Mouse (Mus musculus): ENCODE data around the gene Sgf29. TPM values are rescaled to one million over a fixed set of nuclear protein-coding genes. Genes with fewer than 3 reads are reported as not detected.

The Sgf29 gene
- polyA plus RNA-seq, 1 experiment from 2014 or later = 61.3 TPM

GRCm38 (mm10) chr7:126696886-126697285 is 47.8 kb downstream of the Sgf29 start:
- DNase-seq = no peak

GRCm38 (mm10) chr7:126697838-126698237 is 48.7 kb downstream of the Sgf29 start:
- DNase-seq (no peak), ATAC-seq (ENCODE audit: insufficient read depth) (no peak)
- 91% methylated on average over 8 of the region's 8 CpGs for WGBS
- no peak overlapping the region for H3K9ac ChIP-seq
- TF ChIP-seq CTCF (IDR thresholded peaks at IDR 0.05; ENCODE audit: low read depth) = no peak
- 0 out of 2 replicates have a peak, but pooled peaks cover 3% of the 10 kb centered on the region for H3K27me3 ChIP-seq (ENCODE audit: insufficient read depth, low read length)
- H3K4me2 ChIP-seq = no peak overlapping the region
- no peak overlapping the region for H3K4me3 ChIP-seq (ENCODE audit: low read depth, low read length)
- H3K4me1 ChIP-seq (ENCODE audit: insufficient read depth) = peaks cover 8% of the 10 kb centered on the region
- no peaks in the 10 kb centered on the region for H3K9me3 ChIP-seq (ENCODE audit: low read depth, low read length)
- H3K27ac ChIP-seq (ENCODE audit: low read depth) = no peak overlapping the region
- H3K36me3 ChIP-seq (ENCODE audit: insufficient read depth) = peaks cover under 1% of the 10 kb centered on the region; the same call in 1 of the 2 replicates

More at GRCm38 (mm10) chr7:126696886-126697285, 47.8 kb downstream of the Sgf29 start:
- no peak for TF ChIP-seq CTCF (IDR thresholded peaks at IDR 0.05; ENCODE audit: low read depth)
- no peaks in the 10 kb centered on the region for H3K27me3 ChIP-seq (ENCODE audit: insufficient read depth, low read length)
- H3K9ac ChIP-seq = peak overlapping the region; percentile 90
- peak overlapping the region; percentile 94 for H3K4me2 ChIP-seq
- H3K4me1 ChIP-seq (ENCODE audit: insufficient read depth) = peaks cover 8% of the 10 kb centered on the region
- 74% methylated on average over 3 of the region's 3 CpGs for WGBS
- H3K9me3 ChIP-seq (ENCODE audit: low read depth, low read length) = no peaks in the 10 kb centered on the region
- H3K27ac ChIP-seq (ENCODE audit: low read depth) = no peak overlapping the region
- H3K4me3 ChIP-seq (ENCODE audit: low read depth, low read length) = peak overlapping the region; percentile 81
- ATAC-seq (ENCODE audit: insufficient read depth) = no peak
- H3K36me3 ChIP-seq (ENCODE audit: insufficient read depth) = peaks cover 10% of the 10 kb centered on the region

- H3K27ac ChIP-seq (ENCODE audit: low read depth) = no peak overlapping the region
- 0 out of 2 replicates have a peak overlapping the region, but pooled peaks have one; percentile 38 for H3K4me2 ChIP-seq
- no peak overlapping the region for H3K4me3 ChIP-seq (ENCODE audit: low read depth, low read length)
- peaks cover 3% of the 10 kb centered on the region for H3K4me1 ChIP-seq (ENCODE audit: insufficient read depth)
- H3K9me3 ChIP-seq (ENCODE audit: low read depth, low read length) = no peaks in the 10 kb centered on the region
- no peak overlapping the region for H3K9ac ChIP-seq
- H3K36me3 ChIP-seq (ENCODE audit: insufficient read depth) = no peaks in the 10 kb centered on the region
- H3K27me3 ChIP-seq (ENCODE audit: insufficient read depth, low read length) = peaks cover 19% of the 10 kb centered on the region; the same call in 1 of the 2 replicates
- TF ChIP-seq CTCF (IDR thresholded peaks at IDR 0.05; ENCODE audit: low read depth) = no peak
- 78% methylated on average over 25 of the region's 25 CpGs for WGBS
- DNase-seq (no peak), ATAC-seq (ENCODE audit: insufficient read depth) (no peak)
Observed at GRCm38 (mm10) chr7:126700063-126701015, 51.2 kb downstream of the Sgf29 start.

- no peaks in the 10 kb centered on the region for H3K36me3 ChIP-seq (ENCODE audit: insufficient read depth)
- H3K9me3 ChIP-seq (ENCODE audit: low read depth, low read length) = no peaks in the 10 kb centered on the region
- no peak overlapping the region for H3K27ac ChIP-seq (ENCODE audit: low read depth)
- peak; percentile 95 for DNase-seq
- 0 out of 2 replicates have a peak overlapping the region, but pooled peaks have one; percentile 32 for H3K9ac ChIP-seq
- peak overlapping the region; percentile 38 for H3K4me2 ChIP-seq
- ATAC-seq (ENCODE audit: insufficient read depth) = peak; percentile 53
- WGBS = 0% methylated on average over 11 of the region's 11 CpGs
- H3K4me1 ChIP-seq (ENCODE audit: insufficient read depth) = peaks cover 3% of the 10 kb centered on the region
- TF ChIP-seq CTCF (IDR thresholded peaks at IDR 0.05; ENCODE audit: low read depth) = peak; percentile 92
- H3K27me3 ChIP-seq (ENCODE audit: insufficient read depth, low read length) = peaks cover 19% of the 10 kb centered on the region; the same call in 1 of the 2 replicates
- no peak overlapping the region for H3K4me3 ChIP-seq (ENCODE audit: low read depth, low read length)
Observed at GRCm38 (mm10) chr7:126701070-126701469, 52.0 kb downstream of the Sgf29 start.

- H3K27me3 ChIP-seq (ENCODE audit: insufficient read depth, low read length) = peaks cover 19% of the 10 kb centered on the region; the same call in 1 of the 2 replicates
- no peaks in the 10 kb centered on the region for H3K36me3 ChIP-seq (ENCODE audit: insufficient read depth)
- peaks cover 1% of the 10 kb centered on the region for H3K4me1 ChIP-seq (ENCODE audit: insufficient read depth)
- ATAC-seq (ENCODE audit: insufficient read depth) (peak; percentile 7; the same call in 1 of the 2 replicates), DNase-seq (no peak)
- no peak overlapping the region for H3K27ac ChIP-seq (ENCODE audit: low read depth)
- no peak overlapping the region for H3K4me3 ChIP-seq (ENCODE audit: low read depth, low read length)
- peak overlapping the region; percentile 38 for H3K4me2 ChIP-seq
- H3K9me3 ChIP-seq (ENCODE audit: low read depth, low read length) = no peaks in the 10 kb centered on the region
- H3K9ac ChIP-seq = peak overlapping the region; percentile 32; the same call in 1 of the 2 replicates
- TF ChIP-seq CTCF (IDR thresholded peaks at IDR 0.05; ENCODE audit: low read depth) = no peak
- 54% methylated on average over 24 of the region's 24 CpGs for WGBS
Observed at GRCm38 (mm10) chr7:126701559-126702357, 52.6 kb downstream of the Sgf29 start.

GRCm38 (mm10) chr7:126702358-126702757 is 53.2 kb downstream of the Sgf29 start:
- no peak overlapping the region for H3K4me2 ChIP-seq
- 66% methylated on average over 6 of the region's 6 CpGs for WGBS
- no peak overlapping the region for H3K9ac ChIP-seq
- no peak overlapping the region for H3K27ac ChIP-seq (ENCODE audit: low read depth)
- no peaks in the 10 kb centered on the region for H3K9me3 ChIP-seq (ENCODE audit: low read depth, low read length)
- H3K4me1 ChIP-seq (ENCODE audit: insufficient read depth) = no peaks in the 10 kb centered on the region; the same call in 1 of the 2 replicates
- H3K36me3 ChIP-seq (ENCODE audit: insufficient read depth) = no peaks in the 10 kb centered on the region
- no peak for TF ChIP-seq CTCF (IDR thresholded peaks at IDR 0.05; ENCODE audit: low read depth)
- no peak overlapping the region for H3K4me3 ChIP-seq (ENCODE audit: low read depth, low read length)
- peaks cover 19% of the 10 kb centered on the region; the same call in 1 of the 2 replicates for H3K27me3 ChIP-seq (ENCODE audit: insufficient read depth, low read length)
- DNase-seq (no peak), ATAC-seq (ENCODE audit: insufficient read depth) (no peak)
